Mouse (Mus musculus): Measurements from ENCODE around the gene Capg. TPM values are rescaled to one million over a fixed set of nuclear protein-coding genes. Genes with fewer than 3 reads are reported as not detected.

Capg gene
- polyA plus RNA-seq, 1 experiment from 2014 or later, result 120 TPM

DNA sequence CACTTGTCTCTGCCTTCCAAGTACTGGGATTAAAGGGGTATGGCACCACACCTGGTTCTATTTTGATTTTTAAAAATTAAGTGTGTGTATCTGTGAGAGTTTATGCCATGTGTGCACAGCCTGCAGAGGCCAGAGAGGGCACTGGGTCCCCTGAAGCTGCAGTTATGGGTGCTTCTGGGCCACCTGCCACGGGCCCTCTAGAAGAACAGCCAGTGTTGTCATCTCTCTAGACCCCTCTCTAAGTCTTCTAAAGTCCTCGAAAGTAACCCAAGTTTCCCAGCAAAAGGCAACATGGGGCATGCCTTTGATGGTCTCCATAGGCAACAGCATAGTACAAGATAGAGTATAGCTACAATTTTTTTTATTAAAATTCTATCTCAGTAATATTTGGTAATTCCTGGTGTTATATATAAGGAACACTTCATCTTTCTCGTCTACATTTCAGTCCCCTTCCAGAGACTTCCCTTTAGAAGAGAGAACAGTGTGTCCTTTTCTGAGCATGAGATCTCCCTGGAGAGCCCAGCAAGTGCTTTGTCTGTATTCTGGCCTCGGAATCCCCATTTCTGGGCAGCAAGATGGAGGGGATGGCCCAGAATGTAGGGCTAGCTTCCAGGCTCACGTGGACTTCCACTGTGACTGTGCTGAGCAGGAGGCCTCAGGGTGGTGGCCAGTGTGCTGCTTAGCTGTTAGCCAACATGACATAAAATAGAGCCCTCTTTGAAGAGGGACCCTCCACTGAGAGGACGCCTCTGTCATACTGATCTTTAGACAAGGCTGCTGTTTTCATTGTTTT lies 49.0 kb downstream of the Capg start:
- ATAC-seq (ENCODE audit: low FRiP score, low TSS enrichment), result no peak
- no peak overlapping the region for H3K27ac ChIP-seq (replicated peaks)
- TF ChIP-seq CTCF (IDR thresholded peaks at IDR 0.05; ENCODE audit: low read depth) (no peak), EP300 (optimal IDR thresholded peaks at IDR 0.05) (no peak)

DNA sequence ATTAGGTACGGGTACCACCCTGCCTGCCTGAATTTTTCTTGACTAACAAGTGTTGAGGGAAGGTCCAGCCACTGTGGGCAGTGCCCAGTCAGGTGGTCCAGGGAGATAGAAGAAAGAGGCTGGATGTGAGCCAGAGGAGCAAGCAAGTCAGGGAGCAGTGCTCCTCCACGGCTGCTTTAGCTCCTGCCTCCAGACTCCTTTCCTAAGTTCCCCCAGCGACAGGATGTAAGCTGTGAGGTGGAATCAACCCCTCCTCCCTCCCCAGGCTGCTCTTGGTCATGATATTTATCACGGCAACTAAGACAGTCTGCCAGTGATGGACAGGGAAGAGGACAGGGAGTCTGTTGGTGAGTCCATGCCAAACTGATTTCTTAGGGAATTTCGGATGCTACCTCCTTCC lies 49.7 kb downstream of the Capg start:
- 0 out of 2 replicates have a peak, but pooled peaks cover 2% of the 10 kb centered on the region for H3K4me1 ChIP-seq (replicated peaks; ENCODE audit: control insufficient read depth, insufficient read depth)
- DNase-seq (ENCODE audit: low spot score) (no peak), ATAC-seq (ENCODE audit: low FRiP score, low TSS enrichment) (no peak)
- no peaks in the 10 kb centered on the region for H3K36me3 ChIP-seq (ENCODE audit: control insufficient read depth, insufficient read depth, low read length)
- no peak overlapping the region for H3K4me3 ChIP-seq (ENCODE audit: low read depth, low read length)
- H3K4me2 ChIP-seq (replicated peaks; ENCODE audit: low read depth), result no peak overlapping the region
- no peak overlapping the region for H3K9ac ChIP-seq (ENCODE audit: low read length)
- WGBS, result 52% methylated on average over 5 of the region's 5 CpGs
- H3K27ac ChIP-seq (replicated peaks), result no peak overlapping the region
- H3K27me3 ChIP-seq (ENCODE audit: control insufficient read depth, insufficient read depth, low read length), result no peaks in the 10 kb centered on the region
- no peak for TF ChIP-seq EP300 (optimal IDR thresholded peaks at IDR 0.05)
- TF ChIP-seq CTCF (IDR thresholded peaks at IDR 0.05; ENCODE audit: low read depth), result no peak
- no peaks in the 10 kb centered on the region for H3K9me3 ChIP-seq (ENCODE audit: control insufficient read depth, low read length)

More for the DNA sequence above, 49.0 kb downstream of the Capg start:
- Histone ChIP-seq H3K4me3 (ENCODE audit: low read depth, low read length) (no peak overlapping the region), H3K9ac (ENCODE audit: low read length) (no peak overlapping the region), H3K9me3 (ENCODE audit: control insufficient read depth, low read length) (no peaks in the 10 kb centered on the region), H3K4me2 (replicated peaks; ENCODE audit: low read depth) (no peak overlapping the region), H3K4me1 (replicated peaks; ENCODE audit: control insufficient read depth, insufficient read depth) (0 out of 2 replicates have a peak, but pooled peaks cover 2% of the 10 kb centered on the region), H3K27me3 (ENCODE audit: control insufficient read depth, insufficient read depth, low read length) (no peaks in the 10 kb centered on the region), H3K36me3 (ENCODE audit: control insufficient read depth, insufficient read depth, low read length) (no peaks in the 10 kb centered on the region)
- 81% methylated on average over 6 of the region's 6 CpGs for WGBS
- no peak for DNase-seq (ENCODE audit: low spot score)

DNA sequence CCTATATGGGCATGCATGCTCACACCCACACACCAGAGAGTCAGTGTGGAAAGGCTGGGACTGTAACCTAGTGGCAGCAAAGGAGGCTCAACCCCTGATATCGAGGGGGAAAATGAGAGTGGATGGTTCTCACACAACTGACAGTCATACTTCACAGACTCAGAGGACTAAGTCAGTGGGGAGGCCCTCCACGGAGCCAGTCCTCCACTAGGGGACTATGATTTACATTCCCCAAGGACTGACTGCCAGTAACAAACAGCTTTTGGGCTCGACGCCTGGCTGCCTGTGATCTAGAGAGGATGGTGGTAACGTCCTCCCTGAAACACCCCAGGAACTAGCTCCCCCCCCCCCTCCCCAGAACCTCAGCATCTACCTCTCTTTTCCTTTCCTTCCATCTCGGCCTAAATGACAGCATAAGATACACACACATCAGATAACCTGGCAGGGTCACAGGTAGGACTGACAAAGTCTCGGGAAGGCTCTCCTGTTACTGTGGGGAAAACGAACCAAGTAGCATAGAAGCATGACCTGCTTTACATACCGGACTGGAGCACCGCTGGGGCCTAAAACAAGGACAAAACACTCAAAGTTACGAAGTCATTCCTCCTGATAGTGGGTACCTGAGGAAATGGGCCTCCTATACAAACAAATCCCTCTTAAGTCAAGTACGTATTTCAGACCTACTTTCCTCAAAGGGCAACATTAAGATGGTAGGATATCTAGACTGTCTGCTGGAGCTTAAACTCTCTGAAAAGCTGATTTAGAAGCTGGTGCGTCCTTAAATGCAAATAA lies 53.1 kb downstream of the Capg start:
- DNase-seq (ENCODE audit: low spot score) (peak; percentile 28), ATAC-seq (ENCODE audit: low FRiP score, low TSS enrichment) (no peak)
- peak overlapping the region; percentile 68 for H3K4me2 ChIP-seq (replicated peaks; ENCODE audit: low read depth)
- no peaks in the 10 kb centered on the region for H3K36me3 ChIP-seq (ENCODE audit: control insufficient read depth, insufficient read depth, low read length)
- peak overlapping the region; percentile 75 for H3K9ac ChIP-seq (ENCODE audit: low read length)
- H3K4me1 ChIP-seq (replicated peaks; ENCODE audit: control insufficient read depth, insufficient read depth), result 0 out of 2 replicates have a peak, but pooled peaks cover 4% of the 10 kb centered on the region
- peak overlapping the region; percentile 68 for H3K4me3 ChIP-seq (ENCODE audit: low read depth, low read length)
- peak overlapping the region; percentile 94 for H3K27ac ChIP-seq (replicated peaks)
- H3K27me3 ChIP-seq (ENCODE audit: control insufficient read depth, insufficient read depth, low read length), result no peaks in the 10 kb centered on the region
- WGBS, result 17% methylated on average over 13 of the region's 13 CpGs
- peak; percentile 46 for TF ChIP-seq CTCF (IDR thresholded peaks at IDR 0.05; ENCODE audit: low read depth)
- TF ChIP-seq EP300 (optimal IDR thresholded peaks at IDR 0.05), result no peak
- no peaks in the 10 kb centered on the region for H3K9me3 ChIP-seq (ENCODE audit: control insufficient read depth, low read length)

DNA sequence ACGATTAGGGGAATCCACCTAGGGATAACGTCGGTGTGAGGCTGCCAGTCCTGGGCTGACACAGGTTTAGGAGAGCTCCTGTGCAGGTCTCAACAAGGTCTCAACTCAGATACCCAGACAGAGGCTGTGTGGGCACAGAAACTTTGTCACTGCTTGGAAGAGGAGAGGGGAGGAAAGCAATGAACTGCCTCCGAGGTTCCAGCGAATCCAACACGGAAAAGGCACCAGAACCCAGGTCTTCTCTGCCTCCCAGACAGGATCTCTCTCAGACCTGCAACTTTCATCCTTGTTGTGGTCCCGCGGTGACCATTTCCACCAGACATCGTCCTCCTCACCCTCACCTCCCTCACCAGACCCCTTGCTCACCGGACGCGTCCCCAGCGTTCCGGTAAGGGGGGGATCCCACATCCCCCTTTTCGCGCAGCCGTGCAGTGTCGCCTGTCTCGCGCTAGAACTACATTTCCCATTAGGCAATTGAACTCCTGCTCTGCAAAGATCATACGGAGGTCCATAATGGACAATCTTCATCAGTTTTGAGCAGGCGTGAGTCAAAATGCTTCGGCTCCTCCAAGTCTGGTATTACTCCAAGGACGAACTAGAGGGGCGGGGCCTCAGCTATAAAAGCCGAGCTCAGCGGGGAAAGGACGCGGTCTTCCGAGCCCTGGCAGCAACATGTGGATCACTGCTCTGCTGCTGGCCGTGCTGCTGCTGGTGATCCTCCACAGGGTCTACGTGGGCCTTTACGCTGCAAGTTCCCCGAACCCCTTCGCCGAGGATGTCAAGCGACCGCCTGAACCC lies 54.0 kb downstream of the Capg start, which contains the start of the genes Elmod3 and Retsat:
Elmod3 (minus strand) TSS at position 458 of the 798 bp plus-strand sequence.
Retsat (plus strand) TSS at position 520 of the 798 bp plus-strand sequence.
- 1% methylated on average over 38 of the region's 38 CpGs for whole genome bisulfite sequencing
- TF ChIP-seq EP300 (optimal IDR thresholded peaks at IDR 0.05) (no peak), CTCF (IDR thresholded peaks at IDR 0.05; ENCODE audit: low read depth) (no peak)
- Histone ChIP-seq H3K9ac (ENCODE audit: low read length) (peak within 1 kb of the TSS; percentile 75), H3K36me3 (ENCODE audit: control insufficient read depth, insufficient read depth, low read length) (no peaks in the 10 kb centered on the region), H3K27me3 (ENCODE audit: control insufficient read depth, insufficient read depth, low read length) (no peaks in the 10 kb centered on the region), H3K4me2 (replicated peaks; ENCODE audit: low read depth) (peak within 1 kb of the TSS; percentile 68), H3K9me3 (ENCODE audit: control insufficient read depth, low read length) (no peaks in the 10 kb centered on the region), H3K4me1 (replicated peaks; ENCODE audit: control insufficient read depth, insufficient read depth) (0 out of 2 replicates have a peak, but pooled peaks cover 4% of the 10 kb centered on the region), H3K27ac (replicated peaks) (peak within 1 kb of the TSS; percentile 94), H3K4me3 (ENCODE audit: low read depth, low read length) (peak within 1 kb of the TSS; percentile 68)
- DNase-seq (ENCODE audit: low spot score) (peak; percentile 93), ATAC-seq (ENCODE audit: low FRiP score, low TSS enrichment) (peak; percentile 86)

DNA sequence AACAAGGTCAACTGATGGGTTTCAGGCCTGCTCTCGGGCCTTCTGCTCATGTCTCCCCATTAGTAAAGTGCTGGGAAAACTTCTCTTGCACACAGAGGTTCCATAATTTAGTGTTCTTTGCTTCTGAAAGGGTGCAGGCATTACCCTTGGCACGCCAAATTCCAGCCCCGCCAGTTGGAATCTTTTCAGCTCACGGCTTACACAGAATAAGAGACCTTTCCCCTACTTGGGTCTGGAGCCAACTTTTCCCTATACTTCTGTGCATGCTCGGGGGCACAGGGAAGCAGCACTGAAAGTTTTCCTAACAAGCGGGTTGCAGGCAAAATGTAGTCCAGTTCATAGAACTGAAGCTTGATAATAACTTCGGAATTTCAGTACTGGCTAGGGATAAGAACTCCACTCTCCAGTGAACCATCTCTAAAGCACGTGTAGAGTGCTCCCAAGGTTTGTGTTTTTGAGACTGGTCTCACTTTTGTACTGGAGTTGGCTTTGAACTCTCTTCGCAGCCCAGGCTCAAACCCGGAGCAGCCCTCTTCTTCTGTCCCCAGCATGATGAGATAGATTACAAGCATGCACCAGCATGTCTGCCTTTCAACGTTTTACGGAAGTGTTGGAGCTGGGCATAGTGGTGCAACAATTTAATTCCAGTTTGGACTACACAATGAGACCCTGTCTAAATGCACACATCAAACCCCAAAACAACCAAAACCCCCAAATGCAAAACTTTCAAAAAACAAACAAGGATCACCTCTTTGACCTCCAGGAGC lies 54.8 kb downstream of the Capg start:
- TF ChIP-seq CTCF (IDR thresholded peaks at IDR 0.05; ENCODE audit: low read depth), result no peak
- TF ChIP-seq EP300 (optimal IDR thresholded peaks at IDR 0.05), result no peak
- Histone ChIP-seq H3K4me3 (ENCODE audit: low read depth, low read length) (peak overlapping the region; percentile 68), H3K36me3 (ENCODE audit: control insufficient read depth, insufficient read depth, low read length) (0 out of 2 replicates have a peak, but pooled peaks cover 3% of the 10 kb centered on the region), H3K4me1 (replicated peaks; ENCODE audit: control insufficient read depth, insufficient read depth) (0 out of 2 replicates have a peak, but pooled peaks cover 4% of the 10 kb centered on the region), H3K27ac (replicated peaks) (peak overlapping the region; percentile 94), H3K27me3 (ENCODE audit: control insufficient read depth, insufficient read depth, low read length) (no peaks in the 10 kb centered on the region), H3K9me3 (ENCODE audit: control insufficient read depth, low read length) (no peaks in the 10 kb centered on the region), H3K4me2 (replicated peaks; ENCODE audit: low read depth) (peak overlapping the region; percentile 68), H3K9ac (ENCODE audit: low read length) (peak overlapping the region; percentile 68)
- ATAC-seq (ENCODE audit: low FRiP score, low TSS enrichment) (peak; percentile 32), DNase-seq (ENCODE audit: low spot score) (no peak)
- WGBS, result 26% methylated on average over 12 of the region's 12 CpGs

All from stomach, postnatal 0 days (tissue).